Mouse (Mus musculus): ENCODE results near the gene Coro1b. TPM values are rescaled to one million over a fixed set of nuclear protein-coding genes. Genes with fewer than 3 reads are reported as not detected.

Coro1b gene
- total RNA-seq, 2 experiments from 2014 or later = 75.7 to 81.1 TPM

- intact Hi-C loops (cut with DNase I) = no loop called here
- DNase-seq (ENCODE audit: low spot score in 2 of 2) = no peak
These were observed 12.0 kb upstream of the Coro1b start for GRCm38 (mm10) chr19:4136463-4136862.

GRCm38 (mm10) chr19:4137913-4138312, 10.5 kb upstream of the Coro1b start:
- DNase-seq (ENCODE audit: low spot score in 2 of 2) = no peak
- intact Hi-C loops (cut with DNase I) = no loop called here

GRCm38 (mm10) chr19:4139446-4139845, 9.0 kb upstream of the Coro1b start, which contains the start of gene Gpr152:
Gene Gpr152 (plus strand): TSS chr19:4139787.
- intact Hi-C loops (cut with DNase I) = no loop called here
- no peak for DNase-seq (ENCODE audit: low spot score in 2 of 2)

DNA sequence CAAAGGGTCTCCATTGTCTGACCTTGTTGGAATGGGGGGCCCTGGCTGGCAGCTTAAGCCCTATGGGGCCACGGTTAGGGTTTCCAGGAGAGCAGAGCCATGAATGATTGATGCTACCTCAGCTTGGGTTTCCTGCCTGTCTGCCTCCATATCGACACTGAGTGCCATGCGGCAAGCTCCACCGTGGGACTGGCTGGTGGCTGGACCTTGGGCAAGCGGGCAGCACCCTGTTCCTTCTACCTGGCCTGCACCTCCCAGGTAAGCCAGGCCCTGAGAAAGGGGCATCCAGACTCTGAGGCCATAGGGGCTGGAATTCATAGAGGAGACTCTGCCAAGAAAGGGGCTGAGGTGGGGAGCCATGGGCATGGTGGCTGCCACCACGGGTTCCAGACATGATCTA, 8.3 kb upstream of the Coro1b start:
- no peak for DNase-seq (ENCODE audit: low spot score in 2 of 2)
- intact Hi-C loops (cut with DNase I) = no loop called here

DNA sequence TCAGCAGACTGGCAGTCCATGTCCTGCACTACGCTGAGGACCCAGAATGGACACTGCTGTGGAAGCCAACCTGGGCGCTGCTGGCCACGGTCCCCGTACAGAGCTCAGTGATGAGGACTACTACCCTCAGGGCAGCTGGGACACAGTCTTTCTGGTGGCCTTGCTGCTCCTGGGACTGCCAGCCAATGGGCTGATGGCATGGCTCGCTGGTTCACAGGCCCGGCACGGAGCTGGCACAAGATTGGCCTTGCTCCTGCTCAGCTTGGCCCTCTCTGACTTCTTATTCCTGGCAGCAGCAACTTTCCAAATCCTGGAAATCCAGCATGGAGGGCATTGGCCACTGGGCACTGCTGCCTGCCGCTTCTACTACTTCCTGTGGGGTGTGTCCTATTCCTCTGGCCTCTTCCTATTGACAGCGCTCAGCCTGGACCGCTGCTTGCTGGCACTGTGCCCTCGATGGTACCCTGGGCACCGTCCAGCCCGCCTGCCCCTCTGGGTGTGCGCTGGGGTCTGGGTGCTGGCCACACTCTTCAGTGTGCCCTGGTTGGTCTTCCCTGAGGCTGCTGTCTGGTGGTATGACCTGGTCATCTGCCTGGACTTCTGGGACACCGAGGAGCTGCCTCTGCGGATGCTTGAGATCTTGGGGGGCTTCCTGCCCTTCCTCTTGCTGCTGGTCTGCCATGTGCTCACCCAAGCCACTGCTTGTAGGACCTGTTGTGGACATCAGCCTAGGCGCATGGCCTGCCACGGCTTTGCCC, 5.8 kb upstream of the Coro1b start:
- intact Hi-C loops (cut with DNase I) = no loop called here
- no peak for DNase-seq (ENCODE audit: low spot score in 2 of 2)

DNA sequence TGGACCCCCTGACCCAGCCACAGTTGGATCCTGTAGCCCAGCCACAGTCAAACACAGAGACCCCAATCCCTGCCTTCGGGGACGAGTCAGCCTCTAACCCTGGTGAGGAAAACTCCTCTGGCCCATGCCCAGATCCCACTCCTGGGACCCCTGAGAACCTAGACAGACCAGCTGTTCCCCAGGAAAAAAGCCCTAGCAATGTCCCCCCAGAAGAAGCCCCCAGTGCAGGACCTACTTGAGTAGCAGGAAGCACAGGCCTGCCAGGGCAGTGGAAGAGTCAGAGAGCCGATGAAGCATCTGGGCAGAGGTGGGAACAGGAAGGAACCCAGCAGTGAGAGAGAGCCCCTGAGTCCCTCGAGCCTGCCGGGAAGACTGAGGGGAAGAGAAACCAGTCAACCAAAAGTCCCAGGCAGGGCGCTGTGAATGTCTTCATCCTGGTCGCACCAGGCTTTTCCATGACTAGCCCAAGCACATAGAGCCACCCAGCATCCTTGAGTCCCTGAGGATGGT, 4.6 kb upstream of the Coro1b start, which contains the start of gene Cabp4:
Cabp4 (minus strand) TSS at position 275 of the 510 bp plus-strand sequence.
- intact Hi-C loops (cut with DNase I) = no loop called here
- no peak for DNase-seq (ENCODE audit: low spot score in 2 of 2)

- intact Hi-C loops (cut with DNase I) = no loop called here
- no peak for DNase-seq (ENCODE audit: low spot score in 2 of 2)
These were observed 3.6 kb upstream of the Coro1b start for GRCm38 (mm10) chr19:4144550-4145498.

- DNase-seq (ENCODE audit: low spot score in 2 of 2) = no peak
- intact Hi-C loops (cut with DNase I) = no loop called here
These were observed 2.5 kb upstream of the Coro1b start for GRCm38 (mm10) chr19:4145936-4146335.

GRCm38 (mm10) chr19:4146366-4147021, 1.9 kb upstream of the Coro1b start:
- intact Hi-C loops (cut with DNase I) = no loop called here
- no peak for DNase-seq (ENCODE audit: low spot score in 2 of 2)

DNA sequence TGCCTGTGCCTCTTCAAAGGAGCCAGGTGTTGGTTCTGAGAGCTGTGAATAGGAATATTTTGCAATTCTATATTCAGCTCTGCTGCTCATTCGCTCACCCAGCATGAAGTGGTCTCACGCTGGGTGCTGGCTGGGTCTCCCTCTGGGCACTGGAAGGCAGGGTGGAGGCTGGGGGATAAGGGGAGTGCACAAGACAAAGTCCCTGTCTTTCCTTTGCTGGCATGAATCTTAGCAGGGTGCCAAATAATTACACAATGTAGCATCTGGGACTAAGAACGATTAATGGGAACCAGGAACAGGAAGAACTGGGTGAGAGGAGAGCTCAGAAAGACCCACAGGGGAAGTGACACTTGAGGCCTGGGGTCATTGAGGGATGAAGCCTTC, 1.4 kb upstream of the Coro1b start:
- no peak for DNase-seq (ENCODE audit: low spot score in 2 of 2)
- intact Hi-C loops (cut with DNase I) = no loop called here

DNA sequence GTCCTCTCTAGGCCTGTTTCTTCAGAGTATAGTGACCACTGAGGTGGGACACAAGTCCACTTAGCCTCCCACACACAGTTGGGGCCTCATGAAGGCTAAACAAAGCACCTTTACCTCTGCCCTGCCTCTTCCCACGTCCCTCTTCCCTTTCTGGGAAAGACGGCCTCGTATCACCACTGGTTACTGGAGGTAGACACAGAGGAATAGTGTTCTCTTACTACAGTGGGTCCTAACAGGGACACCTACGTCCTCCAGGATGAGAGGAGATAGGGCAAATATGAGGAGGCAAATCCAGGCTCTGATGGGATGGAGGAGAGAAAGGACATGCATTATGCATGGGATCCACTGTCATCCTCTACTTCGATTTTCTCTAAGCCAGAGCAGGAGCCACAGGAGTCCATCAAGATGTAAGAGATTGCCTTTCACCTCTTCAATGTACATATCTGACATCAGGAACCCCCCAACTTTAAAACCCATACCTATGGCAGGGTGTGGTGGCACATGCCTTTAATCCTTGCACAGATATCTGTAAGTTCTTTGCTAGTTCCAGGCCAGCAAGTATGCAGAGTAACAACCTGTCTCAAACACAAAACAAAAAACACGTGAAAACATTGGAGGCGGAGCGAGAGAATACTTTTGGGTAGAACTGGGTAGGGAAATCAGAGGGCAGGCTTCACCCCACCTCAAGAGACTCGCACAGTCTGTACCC, 483 bp upstream of the Coro1b start:
- intact Hi-C loops (cut with DNase I) = loop anchor here (2.0 kb wide), 1 partner anchor 15 kb away; the partner anchor contains the start of gene Rps6kb2

GRCm38 (mm10) chr19:4148819-4149218, 400 bp downstream of the Coro1b start:
- no peak for DNase-seq (ENCODE audit: low spot score in 2 of 2)
- intact Hi-C loops (cut with DNase I) = loop anchor here (2.0 kb wide), 1 partner anchor 14 kb away; the partner anchor contains the start of gene Rps6kb2

More for the DNA sequence above, 483 bp upstream of the Coro1b start:
- DNase-seq (ENCODE audit: low spot score in 2 of 2) = no peak

DNA sequence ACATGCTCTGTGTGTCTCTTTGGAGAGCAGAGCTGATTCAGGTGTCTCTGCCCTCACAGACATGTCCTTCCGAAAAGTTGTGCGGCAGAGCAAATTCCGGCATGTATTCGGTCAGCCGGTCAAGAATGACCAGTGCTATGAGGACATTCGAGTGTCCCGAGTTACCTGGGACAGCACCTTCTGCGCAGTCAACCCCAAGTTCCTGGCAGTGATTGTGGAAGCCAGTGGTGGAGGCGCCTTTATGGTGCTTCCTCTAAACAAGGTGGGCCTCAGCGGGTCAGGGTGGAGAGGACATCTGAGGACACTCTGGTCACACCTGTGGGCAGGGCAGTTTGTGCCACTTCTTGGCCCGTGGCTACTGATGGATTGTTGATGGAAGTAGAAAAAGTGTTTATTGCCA, 864 bp downstream of the Coro1b start:
- intact Hi-C loops (cut with DNase I) = loop anchor here (2.0 kb wide), 1 partner anchor 14 kb away; the partner anchor contains the start of gene Rps6kb2
- no peak for DNase-seq (ENCODE audit: low spot score in 2 of 2)

DNA sequence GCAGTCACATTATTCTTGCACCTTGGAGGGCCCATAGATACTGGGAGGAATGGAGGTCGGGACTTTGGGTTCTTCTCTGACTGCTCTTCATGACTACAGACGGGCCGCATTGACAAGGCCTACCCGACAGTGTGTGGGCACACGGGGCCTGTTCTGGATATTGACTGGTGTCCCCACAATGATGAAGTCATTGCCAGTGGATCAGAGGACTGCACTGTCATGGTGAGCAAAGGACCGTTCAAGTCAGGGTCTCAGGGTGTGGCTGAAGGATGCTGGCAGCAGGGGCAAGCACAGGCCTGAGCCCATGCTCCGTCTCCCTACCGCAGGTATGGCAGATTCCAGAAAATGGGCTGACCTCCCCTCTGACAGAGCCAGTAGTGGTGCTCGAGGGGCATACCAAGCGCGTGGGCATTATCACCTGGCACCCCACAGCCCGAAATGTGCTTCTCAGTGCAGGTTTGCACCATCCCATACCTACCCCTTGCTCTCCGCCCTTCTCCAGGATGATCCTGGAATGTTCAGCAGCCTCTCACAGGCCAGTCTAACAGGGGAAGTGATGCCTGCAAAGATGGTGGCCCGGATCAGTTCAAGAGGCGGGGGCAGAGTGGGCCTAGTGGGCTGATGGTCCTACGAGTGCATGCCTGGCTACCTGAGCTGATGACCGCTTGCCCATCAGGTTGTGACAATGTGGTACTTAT, 1.5 kb downstream of the Coro1b start:
- intact Hi-C loops (cut with DNase I) = loop anchor here (2.0 kb wide), 1 partner anchor 13 kb away; the partner anchor contains the start of gene Rps6kb2
- DNase-seq (ENCODE audit: low spot score in 2 of 2) = no peak

GRCm38 (mm10) chr19:4150567-4151487, 2.4 kb downstream of the Coro1b start:
- DNase-seq (ENCODE audit: low spot score in 2 of 2) = no peak
- intact Hi-C loops (cut with DNase I) = no loop called here

GRCm38 (mm10) chr19:4151488-4151860, 3.1 kb downstream of the Coro1b start:
- no peak for DNase-seq (ENCODE audit: low spot score in 2 of 2)
- intact Hi-C loops (cut with DNase I) = no loop called here

- DNase-seq (ENCODE audit: low spot score in 2 of 2) = no peak
- intact Hi-C loops (cut with DNase I) = no loop called here
These were observed 3.5 kb downstream of the Coro1b start for GRCm38 (mm10) chr19:4151898-4152297.
